Mouse (Mus musculus) heart, adult 8-10 months (tissue): ENCODE results near the gene Olfr584. TPM values are rescaled to one million over a fixed set of nuclear protein-coding genes. Genes with fewer than 3 reads are reported as not detected.

Experiments used
- DNase-seq: peaks from one replicate; pipeline ENCODE4 v3.0.0; 2022; ENCODE audit warnings: low spot score
- total RNA-seq, 4 experiments: library from RNA; stranded (reverse); gene quantifications; 2 replicates each; pipeline ENCODE4 v1.2.4; 2022

Olfr584 gene
- total RNA-seq: not detected

- DNase-seq: no peak
Measured at GRCm38 (mm10) chr7:103081585-103081984, at the start of gene Olfr584. Olfr584 (plus strand) TSS chr7:103081885.

- DNase-seq: no peak
Measured at GRCm38 (mm10) chr7:103037724-103038123, 44.0 kb upstream of the Olfr584 start, which contains the start of gene Olfr582. Olfr582 (plus strand) TSS chr7:103038024.

GRCm38 (mm10) chr7:103051000-103051399, 30.7 kb upstream of the Olfr584 start, which contains the start of gene Olfr583:
Olfr583 (plus strand) TSS chr7:103051300.
- no peak for DNase-seq

GRCm38 (mm10) chr7:103097420-103097819, 15.7 kb downstream of the Olfr584 start, which contains the start of gene Olfr585:
Olfr585 (plus strand) TSS chr7:103097720.
- no peak for DNase-seq

GRCm38 (mm10) chr7:103119406-103119805, 37.7 kb downstream of the Olfr584 start:
- no peak for DNase-seq

- DNase-seq: no peak
Measured at GRCm38 (mm10) chr7:103125538-103125937, 43.9 kb downstream of the Olfr584 start, which contains the start of gene Olfr586. Olfr586 (minus strand) TSS chr7:103125638.

Other genes with a start within 250 kb of the Olfr584 start
- not detected for gene Olfr566, start 223.1 kb upstream of the Olfr584 start, total RNA-seq
- gene Olfr568, start 204.8 kb upstream of the Olfr584 start, total RNA-seq: not detected
- not detected for gene Olfr569, start 191.0 kb upstream of the Olfr584 start, total RNA-seq
- gene Olfr570, start 187.3 kb upstream of the Olfr584 start, total RNA-seq: not detected
- not detected for gene Olfr571, start 164.3 kb upstream of the Olfr584 start, total RNA-seq
- not detected for gene Olfr572, start 157.5 kb upstream of the Olfr584 start, total RNA-seq
- gene Olfr573-ps1, start 139.3 kb upstream of the Olfr584 start, total RNA-seq: not detected
- gene Olfr574, start 133.4 kb upstream of the Olfr584 start, total RNA-seq: not detected
- not detected for gene Olfr575, start 123.1 kb upstream of the Olfr584 start, total RNA-seq
- not detected for gene Olfr576, start 119.2 kb upstream of the Olfr584 start, total RNA-seq
- not detected for gene Olfr577, start 105.9 kb upstream of the Olfr584 start, total RNA-seq
- not detected for gene Olfr578, start 92.6 kb upstream of the Olfr584 start, total RNA-seq
- gene Olfr582, start 43.9 kb upstream of the Olfr584 start, total RNA-seq: not detected
- gene Olfr583, start 30.6 kb upstream of the Olfr584 start, total RNA-seq: not detected
- not detected for gene Olfr585, start 15.8 kb downstream of the Olfr584 start, total RNA-seq
- not detected for gene Olfr586, start 43.8 kb downstream of the Olfr584 start, total RNA-seq
- not detected for gene Olfr588-ps1, start 59.0 kb downstream of the Olfr584 start, total RNA-seq
- gene Olfr589, start 74.5 kb downstream of the Olfr584 start, total RNA-seq: not detected
- gene Olfr591, start 96.5 kb downstream of the Olfr584 start, total RNA-seq: not detected
- not detected for gene Olfr592, start 102.9 kb downstream of the Olfr584 start, total RNA-seq
- not detected for gene Olfr593, start 130.0 kb downstream of the Olfr584 start, total RNA-seq
- gene Olfr594, start 135.1 kb downstream of the Olfr584 start, total RNA-seq: not detected
- gene Usp17ld, start 170.6 kb downstream of the Olfr584 start, total RNA-seq: not detected
- not detected for gene Olfr596, start 223.8 kb downstream of the Olfr584 start, total RNA-seq
- not detected for gene Olfr597, start 234.4 kb downstream of the Olfr584 start, total RNA-seq
- gene Olfr598, start 241.7 kb downstream of the Olfr584 start, total RNA-seq: not detected